Mouse (Mus musculus) lung, adult 2 months (tissue): Measurements from ENCODE around the gene Gm37240.

Experiments used
- CTCF ChIP-seq: fragments of 200-500 bp; IDR thresholded peaks from 2 replicates; pipeline ENCODE4 v1.5.1; 2011; ENCODE audit warnings: mild to moderate bottlenecking, low read length, control low read depth; ENCODE audit not compliant: insufficient read depth
- POLR2A ChIP-seq: fragments of 200-500 bp; IDR thresholded peaks from 2 replicates; pipeline ENCODE4 v1.6.1; 2011; ENCODE audit warnings: low read depth, mild to moderate bottlenecking, control low read depth, low read length, borderline replicate concordance; ENCODE audit errors: extremely low read depth

GRCm38 (mm10) chr3:84673552-84673951 lies 1213.8 kb downstream of the Gm37240 start:
- TF ChIP-seq CTCF, result no peak
- TF ChIP-seq POLR2A, result no peak
